Mouse (Mus musculus): ENCODE measurements around the gene Tshz2.

The Tshz2 gene

DNA sequence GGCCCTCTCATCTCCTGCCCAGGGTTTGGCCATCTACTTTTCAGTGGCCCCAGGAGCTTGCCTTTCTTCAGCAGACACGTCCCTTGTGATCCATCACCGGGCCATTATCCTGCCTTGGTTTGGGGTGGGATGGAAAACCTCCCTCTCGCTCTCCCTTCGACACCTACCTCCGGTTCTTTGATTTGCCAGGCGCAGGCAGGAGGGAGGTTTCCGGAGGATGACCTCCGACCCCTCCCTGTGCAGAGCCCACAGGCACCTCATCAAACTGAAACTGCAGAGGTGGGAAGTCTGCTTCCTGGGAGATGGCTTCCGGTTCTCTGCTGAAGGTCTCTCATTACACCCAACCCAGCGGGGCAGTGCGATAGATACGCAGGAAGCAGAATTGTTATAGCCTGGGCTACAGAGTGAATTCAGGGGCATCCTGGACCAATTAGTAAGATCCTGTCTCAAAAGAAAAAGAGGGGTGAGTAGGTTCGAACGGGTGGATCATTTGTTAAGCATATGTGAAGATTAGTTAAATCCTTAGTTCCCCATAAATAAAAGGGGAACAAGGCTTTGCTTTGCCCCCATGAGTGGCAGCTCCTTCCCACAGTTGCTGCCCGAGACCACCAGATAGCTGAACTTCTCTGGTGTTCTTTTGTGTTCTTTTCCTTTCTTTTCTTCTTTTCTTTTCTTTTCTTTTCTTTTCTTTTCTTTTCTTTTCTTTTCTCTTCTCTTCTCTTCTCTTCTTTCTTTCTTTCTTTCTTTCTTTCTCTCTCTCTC lies 70.1 kb downstream of the Tshz2 start:
- DNase-seq: peak; percentile 44

DNA sequence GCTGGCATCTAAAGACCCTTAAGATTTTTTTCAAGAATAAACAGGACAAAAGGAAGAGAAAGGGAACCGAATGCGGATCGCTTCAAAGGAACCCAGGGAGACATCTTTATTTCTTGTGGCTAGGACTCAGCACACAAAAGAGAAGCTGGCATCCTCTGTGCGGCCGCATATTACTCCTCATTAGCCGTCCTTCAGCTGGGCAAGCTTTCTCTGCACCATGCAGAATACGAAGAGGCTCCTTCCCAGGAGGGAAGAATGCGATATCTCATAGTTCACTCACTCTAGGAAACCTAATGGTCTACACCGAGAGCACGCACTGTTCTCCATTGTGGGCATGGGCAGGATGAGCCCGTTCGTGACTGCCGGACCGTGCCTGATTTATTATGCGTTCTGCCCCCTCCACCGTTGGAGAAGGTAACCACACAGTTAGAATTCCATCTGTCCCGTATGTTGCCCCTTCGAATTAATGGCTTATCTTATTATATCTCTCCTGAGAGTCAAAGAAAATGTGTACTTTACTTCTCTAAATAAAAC lies 89.0 kb downstream of the Tshz2 start:
- DNase-seq: no peak

DNA sequence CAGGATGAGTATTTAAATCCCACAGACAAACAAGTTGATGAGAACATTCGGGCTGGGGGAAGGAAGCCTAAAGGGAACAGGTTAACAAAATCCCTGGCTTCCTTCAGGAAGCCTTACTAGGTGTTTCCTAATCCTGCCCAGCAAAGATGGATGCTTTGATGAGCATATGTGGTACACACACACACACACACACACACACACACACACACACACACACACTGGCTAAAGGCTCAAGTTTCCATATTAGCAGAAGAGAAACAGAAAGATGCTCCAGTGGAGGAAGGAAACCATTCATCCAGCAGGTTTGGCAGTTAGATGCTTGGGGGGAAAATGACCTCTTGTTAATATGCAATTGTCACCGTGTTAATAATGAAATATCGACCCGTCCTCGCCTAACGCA lies 89.5 kb downstream of the Tshz2 start:
- DNase-seq: no peak

DNA sequence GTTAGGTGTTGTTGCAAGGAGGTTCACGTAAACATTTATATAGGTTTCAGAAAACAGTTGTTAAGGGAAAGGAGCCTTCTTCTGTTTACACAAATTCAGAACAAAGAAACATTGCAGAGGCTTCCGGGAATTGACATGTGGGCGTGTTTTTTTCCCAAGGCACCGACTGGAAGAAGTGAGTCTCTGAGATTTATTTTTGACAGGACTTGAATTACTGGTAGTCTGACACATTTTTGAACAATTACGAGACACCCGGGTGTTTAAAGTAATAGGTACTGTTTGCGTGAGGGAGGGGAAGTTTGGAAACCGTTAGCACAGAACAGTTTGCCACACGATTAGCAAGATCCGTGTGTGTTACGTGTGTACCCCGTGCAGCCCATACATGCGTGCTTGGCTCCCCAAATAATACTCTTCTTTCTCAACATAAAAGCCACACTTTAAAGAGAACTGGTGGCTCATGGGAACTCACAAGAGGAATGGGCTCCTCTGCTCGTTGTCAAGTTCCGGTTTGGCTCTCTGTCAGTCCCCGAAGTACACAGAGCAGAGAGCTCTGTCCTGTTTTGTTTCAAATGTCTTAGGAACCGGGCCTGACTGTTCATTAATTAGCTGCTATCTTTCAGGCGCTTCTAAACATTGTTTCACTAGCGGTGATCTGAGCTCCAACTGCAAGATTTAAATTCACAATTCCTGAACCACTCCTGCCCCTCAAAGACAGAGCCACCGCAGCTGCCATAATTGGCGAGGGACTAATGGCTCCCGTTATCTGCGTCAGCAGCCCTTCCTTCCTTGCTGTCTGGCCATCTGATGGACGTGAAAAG lies 91.0 kb downstream of the Tshz2 start:
- peak; percentile 21 for DNase-seq

DNA sequence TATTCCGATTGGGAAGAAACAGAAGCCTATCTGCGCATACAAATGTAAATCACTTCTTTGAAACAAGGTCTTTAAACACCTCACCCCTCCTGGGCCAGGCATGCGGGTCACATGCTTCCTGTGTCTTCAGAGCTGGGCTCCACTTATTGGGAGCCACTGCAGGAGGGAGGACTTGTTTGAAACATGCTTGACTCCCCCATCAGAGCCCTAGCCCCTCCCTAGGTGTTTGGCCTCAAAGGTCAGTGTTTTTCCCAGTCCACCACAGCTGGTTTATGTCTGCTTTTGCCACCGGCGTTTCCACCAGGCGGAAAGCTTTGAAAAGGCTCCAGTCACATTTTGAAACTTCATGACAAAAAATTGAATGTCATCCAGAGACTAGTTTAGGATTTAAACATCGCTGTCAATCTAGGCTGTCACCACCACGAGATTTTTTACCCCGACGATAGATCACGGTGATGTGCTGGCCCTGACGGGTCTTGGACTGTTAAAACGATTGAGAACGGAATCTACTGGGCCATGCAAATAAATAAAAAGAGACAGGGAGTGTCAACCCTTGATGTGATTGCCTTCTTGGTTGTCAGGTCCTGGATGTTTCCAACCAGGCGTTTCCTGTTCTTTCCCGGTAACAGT lies 96.0 kb downstream of the Tshz2 start:
- peak; percentile 55 for DNase-seq

DNA sequence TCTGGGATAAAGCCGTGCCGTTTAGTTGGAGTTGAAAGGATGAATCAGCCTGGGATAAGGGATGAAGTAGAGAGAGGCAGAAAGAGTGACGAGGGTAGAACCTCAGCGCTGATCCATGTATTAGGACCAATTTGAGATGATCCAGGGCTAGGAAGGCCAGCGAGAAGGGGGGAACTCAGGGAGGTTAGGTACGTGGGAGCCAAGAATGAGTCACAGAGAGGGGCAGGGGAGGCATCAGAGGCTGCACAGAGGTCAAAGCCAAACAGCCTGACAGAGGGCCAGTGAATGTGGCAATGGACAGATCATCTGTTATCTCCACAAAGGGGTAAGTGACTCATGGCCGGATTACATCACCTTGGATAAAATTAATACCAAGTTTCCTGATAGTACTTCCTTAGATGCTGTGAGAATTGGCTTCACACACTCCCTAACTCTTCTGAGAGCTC lies 97.8 kb downstream of the Tshz2 start:
- no peak for DNase-seq

DNA sequence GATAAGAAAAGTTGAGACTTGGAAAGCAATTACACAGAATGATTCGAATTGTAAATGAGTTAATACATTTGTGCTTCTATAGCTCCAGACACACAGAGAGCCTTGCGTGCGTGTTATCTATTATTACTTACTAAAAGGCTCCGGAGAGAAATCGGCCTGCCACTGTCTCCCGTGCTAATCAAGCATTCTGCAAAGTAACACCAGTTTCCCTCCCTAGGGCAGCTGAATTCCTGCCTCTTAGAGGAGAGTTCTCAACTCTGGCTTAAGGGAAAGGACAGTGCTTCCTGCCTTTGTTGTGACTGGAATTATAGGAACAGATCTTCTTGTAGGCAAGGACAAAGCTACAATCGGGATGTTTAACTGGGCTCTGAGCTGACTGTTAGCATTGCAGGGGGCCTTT lies 101.2 kb downstream of the Tshz2 start:
- DNase-seq: no peak

DNA sequence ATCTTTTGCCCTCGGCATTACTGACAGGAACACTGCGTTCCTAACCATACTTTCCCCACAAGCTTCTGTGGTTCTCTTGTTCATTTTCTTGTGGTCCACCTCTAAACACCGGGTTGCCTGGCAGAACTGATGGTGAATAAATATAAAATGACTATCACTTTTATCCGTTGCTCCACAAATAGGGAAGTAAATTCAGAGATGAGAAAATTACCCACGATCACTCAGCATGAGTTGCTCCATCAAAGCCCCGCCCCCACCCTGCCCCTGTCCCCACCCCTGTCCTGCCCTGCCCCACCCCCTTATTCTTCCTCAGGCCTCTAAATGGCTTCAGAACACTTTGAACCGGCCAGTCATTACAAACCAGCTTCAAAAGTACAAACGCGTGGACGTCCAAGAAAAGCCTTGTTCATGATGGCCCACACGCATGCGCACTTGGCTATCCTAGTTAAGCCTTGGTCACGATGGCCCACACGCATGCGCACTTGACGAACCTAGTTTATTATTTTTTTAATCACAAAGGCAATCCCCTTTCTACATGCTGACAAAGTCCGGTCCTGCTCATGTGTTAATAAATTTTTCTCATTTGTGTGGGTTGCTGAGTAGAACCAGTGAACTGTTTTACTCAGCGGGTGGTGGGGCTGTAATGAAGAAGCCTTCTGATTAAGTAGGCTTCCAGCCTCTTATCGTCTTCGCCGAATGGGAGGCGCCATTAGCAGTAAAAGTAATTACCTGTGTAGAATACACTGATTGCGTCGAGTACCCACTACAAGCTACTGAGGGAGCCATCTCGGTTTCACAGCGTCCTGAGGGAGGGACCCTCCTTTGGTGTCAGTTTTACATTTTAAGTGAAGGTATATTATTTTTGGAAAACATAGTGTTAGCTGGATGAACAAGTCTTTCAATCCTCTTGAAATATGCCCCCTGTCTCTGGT lies 102.9 kb downstream of the Tshz2 start:
- DNase-seq: no peak

DNA sequence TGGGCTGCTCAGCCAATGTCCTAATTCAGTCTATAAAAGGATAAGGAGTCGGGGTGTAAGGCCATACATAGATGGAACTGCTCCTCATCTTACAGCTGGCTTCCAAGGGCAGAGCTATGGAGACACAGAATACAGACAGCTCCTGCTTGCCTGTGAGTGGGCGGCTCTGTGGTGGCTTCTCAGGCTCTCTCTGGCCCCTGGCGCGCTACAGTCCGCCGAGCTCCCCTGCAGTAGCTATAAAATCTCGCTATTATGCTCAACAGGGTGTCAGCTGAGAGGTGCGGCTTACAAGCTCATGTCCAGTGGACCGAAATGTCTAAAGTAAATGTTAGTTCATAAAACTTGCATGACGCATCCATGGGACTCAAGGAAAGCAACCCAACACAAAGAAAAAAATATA lies 108.2 kb downstream of the Tshz2 start:
- no peak for DNase-seq

DNA sequence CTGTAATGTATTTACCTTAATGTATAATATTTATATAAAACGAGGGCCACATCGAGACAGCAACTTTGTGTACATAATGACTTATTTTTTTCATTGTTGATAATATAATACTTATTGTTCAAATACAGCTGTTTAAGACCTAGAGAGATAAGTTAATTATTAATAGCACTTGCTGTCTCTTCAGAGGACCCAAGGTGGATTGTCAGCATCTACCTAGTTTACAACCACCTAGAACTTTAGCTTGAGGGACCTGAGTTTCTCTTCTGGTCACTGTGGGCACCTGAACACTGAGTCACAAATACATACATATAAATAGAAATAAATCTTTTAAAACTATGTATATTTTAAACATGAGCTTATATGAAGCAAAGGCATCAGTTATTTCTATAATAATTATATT lies 110.0 kb downstream of the Tshz2 start:
- DNase-seq: no peak

DNA sequence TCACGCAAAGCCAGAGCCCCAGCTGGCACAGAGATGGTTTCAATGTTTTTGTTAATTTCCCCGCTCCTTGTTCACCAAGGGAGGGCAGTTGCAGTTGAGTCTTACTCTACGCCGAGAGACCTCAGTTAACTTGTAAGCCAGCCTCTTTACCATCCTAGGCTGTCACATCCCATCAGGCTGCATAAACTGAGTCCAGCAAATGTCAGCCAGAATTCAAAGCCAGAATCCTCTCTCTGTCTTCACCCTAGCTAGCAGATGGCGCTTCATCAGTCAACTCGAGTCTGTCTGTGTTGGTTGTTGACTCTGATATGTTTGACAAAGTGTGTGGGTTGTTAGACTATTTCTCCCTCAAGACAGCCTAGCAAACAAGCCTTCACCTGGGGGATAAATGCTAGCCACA lies 110.5 kb downstream of the Tshz2 start:
- no peak for DNase-seq

DNA sequence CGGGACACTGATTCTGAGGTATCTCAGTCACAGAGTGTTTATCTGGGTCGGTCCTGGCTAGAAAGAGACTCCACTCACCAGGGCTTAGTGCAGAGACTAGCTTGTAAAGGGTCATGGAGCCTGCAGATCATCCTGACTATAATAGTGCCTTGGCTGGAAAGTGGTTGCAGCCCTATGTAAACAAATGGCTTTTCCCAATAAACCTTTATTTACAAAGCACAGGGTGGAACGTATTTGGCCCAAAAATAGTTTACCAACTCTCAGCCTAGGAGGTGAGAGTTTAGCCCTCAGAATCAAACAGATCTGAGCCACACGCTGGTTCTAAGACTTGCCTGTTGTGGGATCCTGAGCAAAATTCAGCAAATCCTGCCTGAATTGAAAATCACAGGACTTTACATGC lies 111.1 kb downstream of the Tshz2 start:
- no peak for DNase-seq

DNA sequence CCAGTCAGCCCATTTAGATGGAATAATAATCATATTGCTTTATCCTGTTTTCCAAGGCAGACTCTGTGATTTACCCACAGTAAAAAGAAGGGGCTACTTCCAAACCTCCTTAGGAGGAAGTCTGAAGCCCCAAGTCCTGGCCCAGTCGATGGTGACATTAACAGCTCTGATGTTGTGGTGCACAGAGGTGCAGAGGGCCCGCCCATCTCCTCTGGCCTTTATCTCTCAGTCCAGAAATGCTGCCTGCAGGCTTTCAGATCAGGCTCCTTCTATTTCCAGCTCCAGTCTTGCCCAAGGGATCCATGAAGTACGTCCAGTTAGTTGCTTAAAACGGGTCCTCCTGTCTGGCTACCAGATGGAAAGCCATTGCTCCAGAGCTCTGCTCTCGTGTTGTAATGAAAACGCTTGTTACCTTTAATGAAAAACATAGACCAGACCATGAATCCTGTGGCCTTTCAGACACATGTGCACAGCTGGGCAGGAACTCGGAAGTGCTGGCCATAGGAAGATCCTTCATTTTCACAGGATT lies 114.4 kb downstream of the Tshz2 start:
- DNase-seq: no peak

DNA sequence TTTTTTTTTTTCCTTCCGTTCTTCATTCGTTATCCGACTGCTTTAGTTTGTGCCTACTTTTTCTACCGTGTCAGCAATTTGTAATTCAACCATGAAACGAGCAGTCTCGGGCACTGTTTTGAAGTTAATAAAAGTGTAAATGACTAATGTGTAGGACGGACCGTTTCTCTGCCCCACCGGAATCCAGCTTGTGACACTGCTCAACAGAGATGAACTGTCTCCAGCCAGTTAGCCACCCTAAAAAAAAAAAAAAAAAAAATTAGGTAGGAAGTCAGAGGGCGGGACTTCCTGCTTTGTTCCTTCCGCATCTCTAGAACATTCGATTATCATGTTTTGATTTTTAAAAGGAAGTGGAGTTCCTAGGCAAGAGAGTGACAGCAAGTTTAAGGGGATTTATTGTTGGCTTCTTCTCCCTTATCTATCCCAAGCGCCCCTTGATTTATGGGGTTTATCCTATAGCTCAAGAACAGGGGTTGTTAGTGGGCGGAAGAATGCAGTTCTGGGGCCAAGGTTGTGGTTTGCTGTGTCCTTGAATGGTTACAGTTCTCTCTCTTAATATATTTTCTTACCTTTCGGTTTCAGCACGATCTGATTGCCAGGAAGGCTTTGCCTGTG lies 116.6 kb downstream of the Tshz2 start:
- DNase-seq: no peak

DNA sequence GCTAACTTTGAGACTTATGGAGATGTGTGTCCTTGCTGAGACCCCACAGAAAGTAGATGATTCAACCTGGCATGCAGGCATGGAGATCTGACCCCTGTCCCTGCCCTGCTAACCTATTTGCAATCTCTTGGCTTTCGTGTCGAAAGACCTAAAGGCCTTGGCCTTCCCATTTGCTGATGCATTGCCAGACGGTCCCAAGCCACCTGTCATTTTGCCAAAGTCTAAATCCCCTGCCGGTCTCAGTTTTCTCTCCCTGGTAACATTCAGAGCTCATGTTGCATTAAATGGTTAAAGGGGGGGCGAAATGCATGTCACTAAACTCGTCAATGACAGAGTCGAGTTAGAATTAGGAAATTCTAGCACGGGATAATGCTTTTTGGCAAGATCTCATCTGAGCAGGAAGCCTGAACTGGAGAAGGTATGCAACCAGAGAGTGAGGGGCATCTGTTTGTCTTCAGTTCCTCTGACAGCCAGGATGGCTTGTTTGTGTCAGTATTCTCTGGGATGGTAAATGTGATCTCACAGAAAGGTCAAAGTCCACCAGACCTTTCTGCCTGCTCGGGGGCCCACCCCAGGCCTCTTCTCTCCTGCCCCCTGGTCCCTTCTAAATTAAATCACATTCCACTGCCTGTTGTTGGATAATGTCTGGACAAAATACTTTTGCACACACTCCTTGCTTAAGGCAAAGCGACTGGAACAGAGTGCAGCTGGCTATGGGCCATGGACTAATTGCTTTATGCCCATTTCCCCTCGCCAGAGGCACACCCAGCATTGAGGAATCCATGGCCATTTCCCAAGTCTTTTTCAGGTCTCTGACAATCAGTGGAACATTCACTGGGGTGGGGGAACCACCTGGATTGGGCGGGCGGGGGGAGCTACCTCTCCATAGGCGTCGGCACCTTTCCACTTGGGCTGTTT lies 118.0 kb downstream of the Tshz2 start:
- DNase-seq: peak; percentile 47

DNA sequence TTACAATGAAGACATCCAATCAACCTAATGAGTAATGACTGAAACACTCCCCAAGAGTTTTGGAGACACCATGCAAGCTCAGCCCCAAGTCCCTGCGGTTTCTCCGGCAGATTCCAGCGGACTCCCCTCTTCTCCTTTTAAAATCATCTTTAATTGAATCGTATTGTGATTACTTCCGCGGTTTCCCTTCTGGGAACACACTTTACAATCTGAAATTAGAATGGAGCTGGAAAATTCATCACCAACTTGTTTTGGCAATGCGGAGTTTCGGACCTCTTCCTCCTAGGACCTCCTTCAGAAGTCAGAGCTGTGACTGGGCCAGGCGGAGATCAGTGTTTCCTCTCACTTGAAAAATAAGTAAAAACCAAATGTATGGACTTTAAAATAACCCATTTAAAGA lies 119.3 kb downstream of the Tshz2 start:
- no peak for DNase-seq

DNA sequence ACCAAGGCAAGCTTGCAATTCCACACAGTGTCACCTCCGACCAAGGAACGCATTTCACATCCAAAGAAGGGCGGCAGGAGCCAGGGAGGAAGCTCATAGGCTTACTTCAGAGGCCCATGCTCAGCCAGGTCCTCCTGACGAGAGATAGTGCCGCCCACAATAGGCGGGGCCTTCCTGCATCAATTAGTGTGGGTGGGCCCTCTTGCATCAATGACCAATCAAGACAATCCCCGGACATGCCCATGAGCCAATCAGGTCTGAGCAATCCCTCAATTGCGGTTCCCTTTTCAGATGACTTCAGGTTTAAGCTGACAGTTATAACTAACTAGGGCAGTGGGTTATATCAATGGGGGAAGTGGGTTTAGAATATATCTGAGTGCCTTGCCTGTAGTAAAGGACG lies 120.6 kb downstream of the Tshz2 start:
- no peak for DNase-seq

DNA sequence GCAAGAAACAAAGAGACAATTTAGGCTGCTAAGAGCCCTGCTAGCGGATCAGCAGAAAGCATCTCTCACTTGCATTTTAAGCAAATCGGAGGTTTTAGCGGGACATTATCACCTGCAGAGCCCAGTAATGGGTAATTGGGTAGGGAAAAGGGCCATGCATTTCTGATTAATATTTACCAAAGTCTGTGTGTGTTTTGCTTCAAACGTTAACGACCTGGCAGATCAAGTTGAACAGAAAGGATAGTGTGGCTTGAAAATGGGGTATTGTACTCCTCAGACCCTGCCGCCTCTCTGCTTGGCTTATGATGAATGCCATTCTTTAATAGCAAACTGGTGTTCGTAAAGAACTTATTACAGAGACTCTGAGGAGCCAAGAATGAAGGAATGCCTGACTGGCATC lies 122.3 kb downstream of the Tshz2 start:
- no peak for DNase-seq

DNA sequence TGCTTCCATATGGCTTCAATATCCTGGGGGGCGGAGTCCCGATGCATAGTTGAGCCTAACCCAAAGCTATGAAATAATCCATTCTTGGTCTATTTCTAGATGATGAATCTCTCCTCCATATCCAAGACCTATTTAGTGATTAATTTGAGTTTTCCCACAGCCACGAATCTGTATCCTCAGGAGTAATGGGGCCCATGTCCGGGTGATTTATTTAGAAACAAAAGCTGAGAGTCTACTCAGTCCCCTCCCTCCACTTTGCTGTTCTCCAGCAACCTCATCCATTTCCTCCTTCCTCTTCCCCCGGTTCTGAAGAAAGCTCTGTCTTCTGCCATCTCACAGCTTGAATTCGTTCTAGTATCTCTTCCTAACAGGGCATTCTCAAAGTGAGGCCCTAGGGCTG lies 125.3 kb downstream of the Tshz2 start:
- no peak for DNase-seq

DNA sequence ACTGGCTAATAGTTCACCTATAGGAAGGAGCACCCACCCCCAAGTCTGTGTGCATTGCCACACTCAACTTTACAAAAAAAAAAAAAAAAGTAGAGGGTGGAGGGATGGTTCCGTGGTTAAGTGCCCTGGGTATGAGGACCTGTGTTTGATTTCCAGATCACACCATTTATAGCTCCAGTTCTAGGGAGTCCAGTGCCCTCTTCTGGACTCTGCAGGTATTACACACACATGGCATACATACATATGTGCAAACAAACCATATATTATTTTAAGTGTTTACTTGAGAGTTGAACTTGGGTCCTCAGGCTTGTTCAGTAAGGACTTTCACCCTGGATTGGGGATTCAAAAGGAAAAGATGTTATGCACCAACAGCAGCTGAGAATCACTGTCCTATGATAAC lies 127.3 kb downstream of the Tshz2 start:
- no peak for DNase-seq

DNA sequence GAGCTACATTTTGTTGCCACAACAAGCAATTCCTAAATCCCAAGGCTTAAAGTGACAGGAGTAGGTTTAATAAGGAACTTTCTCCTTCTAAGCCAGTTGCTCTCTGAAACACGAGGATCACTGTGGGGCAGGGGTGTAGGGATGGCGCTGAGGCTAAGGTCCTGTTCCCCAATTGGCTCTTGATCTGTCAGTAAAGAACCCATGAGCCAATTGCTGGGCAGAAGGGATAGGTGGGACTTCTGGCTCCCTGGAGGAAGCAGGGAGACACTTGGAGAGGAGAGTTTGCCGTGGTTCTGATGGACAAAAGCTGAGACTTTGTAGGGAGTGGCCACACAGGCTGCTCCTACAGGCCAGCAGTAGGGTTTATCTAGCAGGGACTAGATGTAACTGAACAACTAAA lies 128.9 kb downstream of the Tshz2 start:
- DNase-seq: no peak

Measured in embryo, embryonic 11 days (tissue).